Mouse (Mus musculus): ENCODE measurements around the gene Cux1. TPM values are rescaled to one million over a fixed set of nuclear protein-coding genes. Genes with fewer than 3 reads are reported as not detected.

The Cux1 gene
- total RNA-seq, 2 experiments from 2014 or later = 66.0 to 68.2 TPM

DNA sequence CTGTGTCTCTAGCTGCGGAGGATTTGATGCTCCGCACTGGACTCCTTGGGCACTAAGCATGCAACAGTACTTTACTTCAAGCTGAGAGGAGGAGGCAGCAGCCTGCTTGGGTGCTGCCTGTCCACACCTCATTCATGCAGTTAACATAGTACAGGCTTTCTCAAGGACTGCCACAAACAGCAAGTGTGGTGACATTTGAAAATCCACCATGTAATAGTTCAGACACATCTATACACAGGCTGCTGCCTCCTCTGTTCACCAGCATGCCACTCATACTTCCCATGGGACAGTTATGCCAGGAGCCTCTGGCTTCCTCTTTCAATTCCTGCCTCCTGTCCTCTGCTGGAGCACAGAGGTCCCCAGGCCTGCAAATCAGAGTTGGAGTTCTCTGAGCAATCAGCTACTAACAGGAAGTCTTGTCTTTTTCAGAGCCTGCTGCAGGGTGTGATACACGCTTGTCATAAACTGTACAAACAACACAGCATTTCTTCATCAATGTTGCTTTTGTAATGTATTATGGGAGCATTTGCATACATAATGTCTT lies 211.6 kb downstream of the Cux1 start:
- no peak for DNase-seq
- intact Hi-C loops (cut with DNase I; ENCODE audit: low total_unique reads) = no loop called here

DNA sequence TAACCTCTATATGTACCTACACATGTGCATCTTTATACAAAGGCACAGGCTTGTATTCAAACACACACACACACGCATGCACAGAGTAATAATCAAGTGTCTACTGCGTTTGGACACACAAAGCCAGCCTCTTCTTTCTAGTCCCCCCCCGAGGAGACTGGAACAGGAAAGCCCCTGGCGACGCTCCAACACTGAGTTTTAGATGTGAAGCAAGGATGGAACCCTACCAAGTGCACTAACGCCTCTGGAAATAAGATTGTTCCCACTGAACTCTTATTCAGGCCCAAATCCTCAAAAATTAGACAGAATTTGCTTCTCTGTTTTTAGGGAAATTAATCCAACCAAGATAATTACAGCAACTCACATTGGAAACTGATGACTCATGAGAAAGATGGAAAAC lies 212.6 kb downstream of the Cux1 start:
- intact Hi-C loops (cut with DNase I; ENCODE audit: low total_unique reads) = no loop called here
- no peak for DNase-seq

GRCm38 (mm10) chr5:136353114-136353513 lies 214.2 kb downstream of the Cux1 start:
- DNase-seq = no peak
- intact Hi-C loops (cut with DNase I; ENCODE audit: low total_unique reads) = no loop called here

GRCm38 (mm10) chr5:136343156-136343890 lies 224.0 kb downstream of the Cux1 start:
- no peak for DNase-seq
- intact Hi-C loops (cut with DNase I; ENCODE audit: low total_unique reads) = no loop called here

DNA sequence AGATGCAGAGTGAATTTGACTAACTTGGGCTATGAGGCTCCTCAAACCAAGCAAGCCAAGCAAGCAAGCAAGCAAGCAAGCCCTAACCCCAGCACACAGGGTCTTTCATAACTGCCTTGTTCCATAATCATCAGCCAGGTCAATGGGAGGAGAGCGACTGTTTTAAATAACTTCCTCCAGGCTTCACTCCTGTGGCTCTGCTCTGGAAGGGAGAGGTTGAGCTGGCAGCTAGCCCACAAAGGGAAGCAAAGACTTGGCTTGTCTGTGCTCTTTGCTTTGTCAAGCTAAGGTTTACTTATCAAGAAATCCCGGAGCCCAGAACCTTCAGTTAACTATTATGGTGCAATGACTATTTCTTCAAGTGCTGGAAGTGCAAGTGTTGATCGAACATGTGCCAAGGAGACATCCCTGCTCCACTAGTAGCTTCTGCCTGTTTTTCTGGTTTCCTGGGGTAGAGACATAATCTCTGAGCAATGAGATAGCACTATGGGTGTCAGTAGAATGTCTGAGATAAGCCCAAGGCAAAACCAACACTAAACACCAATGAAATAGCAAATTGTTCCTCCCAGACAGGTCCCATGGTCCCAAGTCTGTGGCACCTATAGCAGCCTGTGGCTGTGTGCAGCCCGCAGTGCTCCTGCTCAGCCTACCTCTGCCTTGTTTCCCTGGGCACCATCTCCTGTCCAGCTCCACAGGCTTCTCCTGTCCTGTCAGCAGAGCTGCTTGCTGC lies 230.3 kb downstream of the Cux1 start:
- no peak for DNase-seq
- intact Hi-C loops (cut with DNase I; ENCODE audit: low total_unique reads) = no loop called here

- no peak for DNase-seq
- intact Hi-C loops (cut with DNase I; ENCODE audit: low total_unique reads) = no loop called here
Observed at GRCm38 (mm10) chr5:136335681-136336080, 231.6 kb downstream of the Cux1 start.

DNA sequence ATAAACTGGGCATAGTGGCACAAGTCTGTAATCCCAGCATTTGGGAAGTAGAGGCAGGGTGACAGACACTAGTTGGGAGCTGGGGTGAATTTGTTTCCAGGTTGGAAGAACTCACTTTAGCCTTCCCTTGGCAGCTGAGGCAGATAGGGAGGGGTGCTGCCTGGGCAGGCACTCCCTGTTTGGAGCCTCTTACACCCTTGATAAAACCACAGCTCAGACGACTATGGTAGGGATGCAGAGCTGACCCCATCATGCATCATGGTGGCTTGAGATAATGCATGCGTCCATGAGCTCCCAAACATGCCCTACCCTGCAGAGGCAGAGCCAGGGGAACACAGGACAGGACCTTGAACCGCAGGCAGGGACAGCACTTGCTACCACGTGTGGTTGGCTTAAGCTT lies 232.5 kb downstream of the Cux1 start:
- DNase-seq = no peak
- intact Hi-C loops (cut with DNase I; ENCODE audit: low total_unique reads) = no loop called here

DNA sequence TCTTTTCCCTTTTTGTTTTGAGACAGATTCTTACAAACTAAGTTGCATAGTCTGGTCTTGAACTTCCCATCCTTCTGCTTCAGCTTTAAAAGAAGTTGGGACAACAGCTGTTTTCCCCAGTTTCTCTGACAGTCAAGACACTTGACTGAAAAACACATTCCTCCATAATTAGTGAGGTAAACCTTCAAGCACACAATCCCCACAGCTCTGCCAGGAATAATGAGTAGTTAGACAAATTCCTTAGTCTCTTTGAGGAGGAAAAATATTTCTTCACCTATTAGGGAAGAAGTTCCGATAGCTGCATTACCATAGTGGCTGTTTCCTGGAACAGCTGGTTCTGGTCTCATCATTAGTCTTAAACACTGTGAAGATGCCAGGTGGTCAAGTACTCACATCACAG lies 233.2 kb downstream of the Cux1 start:
- DNase-seq = no peak
- intact Hi-C loops (cut with DNase I; ENCODE audit: low total_unique reads) = no loop called here

DNA sequence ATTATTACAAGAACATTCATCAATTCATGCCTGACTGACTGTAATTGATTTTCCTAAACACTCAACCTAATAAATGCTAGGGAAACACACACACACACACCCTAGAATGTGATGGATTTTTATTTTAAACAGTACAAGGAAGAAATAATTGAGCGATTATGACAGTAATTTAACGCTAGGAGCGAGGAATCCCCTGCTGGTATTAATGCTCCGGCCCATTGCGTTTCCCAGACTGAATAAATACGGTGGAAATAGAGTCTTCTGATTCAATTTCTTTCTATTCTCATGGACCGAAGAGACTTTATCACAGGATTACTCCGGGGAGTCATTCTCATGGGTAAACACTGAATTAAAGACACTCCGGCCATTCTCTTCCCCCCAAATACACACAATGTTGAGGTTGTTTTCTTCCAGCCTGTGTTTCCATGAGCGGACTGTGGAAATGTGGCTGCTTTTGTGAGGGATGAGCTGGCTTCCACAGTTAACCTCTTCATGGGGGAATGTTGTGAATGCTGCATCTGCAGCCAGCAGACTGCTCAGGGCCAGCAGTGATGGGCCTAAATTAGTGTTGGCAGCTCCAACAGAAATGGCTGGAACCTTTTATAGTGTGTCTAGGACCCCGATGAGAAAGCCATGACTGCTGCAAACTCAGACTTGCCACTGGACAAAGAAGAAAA lies 234.4 kb downstream of the Cux1 start:
- no peak for DNase-seq
- intact Hi-C loops (cut with DNase I; ENCODE audit: low total_unique reads) = no loop called here

- intact Hi-C loops (cut with DNase I; ENCODE audit: low total_unique reads) = no loop called here
Observed at GRCm38 (mm10) chr5:136327736-136328135, 239.6 kb downstream of the Cux1 start.

GRCm38 (mm10) chr5:136326626-136327025 lies 240.7 kb downstream of the Cux1 start:
- DNase-seq = no peak
- intact Hi-C loops (cut with DNase I; ENCODE audit: low total_unique reads) = no loop called here

More at GRCm38 (mm10) chr5:136327736-136328135, 239.6 kb downstream of the Cux1 start:
- no peak for DNase-seq

DNA sequence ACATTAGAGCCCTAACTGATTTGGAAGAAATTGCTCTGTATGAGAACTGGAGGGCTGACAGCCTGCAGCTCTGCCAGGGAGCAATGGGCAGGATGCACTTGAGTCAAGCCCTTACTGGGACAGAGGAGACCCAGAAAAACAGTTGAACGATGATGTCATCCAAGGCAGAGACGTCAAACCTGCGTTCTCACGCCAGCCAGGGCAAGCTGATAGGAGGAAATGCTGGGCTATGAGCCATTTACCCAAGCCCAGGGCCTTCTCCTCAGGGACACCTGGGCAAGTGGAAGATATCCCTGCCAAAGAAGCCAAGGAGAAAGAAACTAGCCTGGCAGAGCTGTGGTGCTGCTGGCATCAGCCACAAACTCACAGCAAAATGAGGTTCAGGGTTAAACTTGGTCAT lies 242.8 kb downstream of the Cux1 start:
- intact Hi-C loops (cut with DNase I; ENCODE audit: low total_unique reads) = no loop called here
- DNase-seq = no peak

DNA sequence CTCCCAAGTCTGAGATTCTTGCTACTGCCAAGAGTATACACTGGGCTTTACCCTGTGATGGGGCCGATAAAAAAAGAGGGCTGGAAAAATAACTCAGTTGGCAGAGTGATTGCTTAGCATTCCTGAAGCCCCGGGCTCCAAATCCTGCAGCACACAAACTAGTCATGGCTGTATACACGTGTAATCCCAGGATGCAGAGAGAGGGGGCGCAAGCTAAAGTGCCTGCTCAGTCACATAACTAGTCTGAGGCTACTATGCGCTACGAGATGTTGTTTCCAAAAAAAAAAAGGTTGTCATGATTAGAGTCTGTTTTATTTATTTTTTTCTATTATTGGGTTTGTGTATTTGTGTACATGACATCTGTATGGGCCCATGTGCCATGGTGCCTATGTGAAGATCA lies 245.9 kb downstream of the Cux1 start:
- no peak for DNase-seq

DNA sequence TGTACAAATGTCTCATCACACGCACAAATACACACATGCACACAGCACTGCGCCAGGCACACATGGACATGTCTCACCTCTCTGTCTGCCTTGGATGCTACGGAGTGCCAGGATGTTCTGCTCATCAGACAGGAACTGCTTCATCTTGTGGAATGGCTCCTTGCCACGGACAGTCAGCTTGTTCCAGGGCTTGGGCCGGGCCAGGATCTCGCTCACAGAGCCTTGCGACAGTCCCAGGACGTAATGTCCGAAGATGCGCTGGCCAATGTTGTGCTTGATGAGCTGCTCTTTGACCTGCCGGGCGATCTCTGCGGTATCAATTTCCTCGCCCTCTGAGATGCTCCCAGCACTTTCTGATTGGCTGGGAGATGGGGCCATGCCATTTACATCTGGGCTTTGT lies 254.7 kb downstream of the Cux1 start:
- intact Hi-C loops (cut with DNase I; ENCODE audit: low total_unique reads) = no loop called here
- peak; percentile 31 for DNase-seq

More for the DNA sequence above, 245.9 kb downstream of the Cux1 start:
- intact Hi-C loops (cut with DNase I; ENCODE audit: low total_unique reads) = no loop called here

DNA sequence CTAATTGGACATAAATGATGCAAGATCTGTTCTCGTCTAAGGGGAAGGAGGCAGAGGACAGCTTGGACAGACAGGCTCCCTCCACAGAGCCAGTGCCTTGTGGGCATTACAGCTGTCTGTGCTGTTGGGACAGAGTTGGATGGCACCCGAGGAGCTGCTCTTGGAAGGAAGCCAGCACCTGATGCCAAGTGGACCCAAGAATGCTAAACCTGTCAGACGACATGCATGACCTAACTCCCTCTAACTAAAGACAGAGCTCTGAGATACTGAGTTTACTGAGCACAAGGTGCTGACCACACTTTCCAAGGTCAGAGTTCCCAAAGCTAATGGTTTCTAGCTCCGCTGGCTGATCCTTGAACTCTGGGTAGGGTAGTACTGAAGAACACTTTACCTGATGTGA lies 255.1 kb downstream of the Cux1 start:
- DNase-seq = peak; percentile 55
- intact Hi-C loops (cut with DNase I; ENCODE audit: low total_unique reads) = no loop called here

GRCm38 (mm10) chr5:136306254-136306653 lies 261.0 kb downstream of the Cux1 start:
- DNase-seq = no peak
- intact Hi-C loops (cut with DNase I; ENCODE audit: low total_unique reads) = no loop called here

- intact Hi-C loops (cut with DNase I; ENCODE audit: low total_unique reads) = no loop called here
- DNase-seq = peak; percentile 31
Observed at GRCm38 (mm10) chr5:136303409-136303983, 263.8 kb downstream of the Cux1 start.

- intact Hi-C loops (cut with DNase I; ENCODE audit: low total_unique reads) = no loop called here
- no peak for DNase-seq
Observed at GRCm38 (mm10) chr5:136300880-136301279, 266.4 kb downstream of the Cux1 start.

DNA sequence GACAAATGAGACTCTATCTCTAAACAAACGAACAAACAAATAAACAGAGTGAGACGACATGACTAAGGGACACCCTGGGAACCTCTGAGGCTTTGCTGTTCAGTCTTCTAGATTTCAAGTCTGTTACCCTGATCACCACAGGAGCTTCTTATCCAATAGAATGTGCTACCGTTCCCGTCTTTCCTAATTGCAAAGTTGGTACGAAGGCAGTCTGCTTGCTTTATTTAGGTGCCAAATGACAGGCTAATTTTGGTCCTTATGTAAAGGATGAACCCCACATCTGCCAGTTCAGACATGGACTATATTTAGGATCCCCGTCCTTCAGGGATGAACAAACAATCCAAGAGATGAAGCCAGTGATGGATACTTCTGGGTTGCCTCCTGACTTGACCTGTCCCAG lies 269.6 kb downstream of the Cux1 start:
- no peak for DNase-seq
- intact Hi-C loops (cut with DNase I; ENCODE audit: low total_unique reads) = no loop called here

GRCm38 (mm10) chr5:136296911-136297310 lies 270.4 kb downstream of the Cux1 start:
- intact Hi-C loops (cut with DNase I; ENCODE audit: low total_unique reads) = no loop called here
- DNase-seq = no peak
